Mouse (Mus musculus) MEL-GATA-1-ER (cell line): ENCODE data around the gene Kcnk4.

Experiments used
- DNase-seq: peaks from one replicate; pipeline ENCODE4 v3.0.0-alpha.2; 2012; ENCODE audit warnings: low read depth; ENCODE audit errors: extremely low read depth

The Kcnk4 gene

GRCm38 (mm10) chr19:6892512-6892911 is 41.8 kb downstream of the Kcnk4 start:
- DNase-seq, result no peak

DNA sequence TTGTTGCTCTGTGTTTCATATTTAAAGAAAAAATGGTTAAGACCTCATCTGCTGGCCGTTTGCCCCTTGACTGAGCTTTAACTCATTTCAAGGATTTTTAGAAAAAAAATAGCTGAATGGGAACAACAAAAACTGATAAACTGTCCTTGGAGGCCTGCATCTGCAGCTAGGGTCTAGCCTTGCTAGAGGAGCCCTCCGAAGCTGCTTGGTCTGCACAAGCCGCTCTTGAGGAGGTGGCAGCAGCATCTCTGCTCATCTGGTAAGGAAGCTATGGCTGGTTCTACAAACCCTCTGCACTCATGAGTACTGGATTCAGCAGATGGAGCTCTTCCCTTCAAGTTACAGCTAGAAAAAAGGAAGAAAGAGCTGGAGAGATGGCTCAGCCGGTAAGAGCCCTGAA is 56.4 kb downstream of the Kcnk4 start:
- DNase-seq, result no peak

DNA sequence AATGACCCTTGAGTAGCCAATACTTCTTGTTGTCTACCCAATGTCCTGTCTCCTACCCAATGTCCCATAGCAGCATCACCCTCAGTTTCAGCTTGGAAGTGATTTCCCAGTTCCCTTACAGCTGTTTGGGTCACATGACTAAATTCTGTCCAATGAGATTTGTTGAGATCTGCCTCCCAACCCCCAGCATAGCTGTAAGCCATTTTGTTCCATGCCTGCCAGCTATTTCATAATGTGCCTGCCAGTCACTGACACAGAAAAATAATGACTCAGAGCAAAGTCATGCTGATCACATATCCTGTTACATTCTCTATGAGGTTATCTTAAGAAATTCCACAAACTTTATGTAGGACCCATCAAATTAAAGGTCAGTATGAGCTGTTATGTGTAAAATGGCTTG is 57.5 kb downstream of the Kcnk4 start:
- DNase-seq, result no peak

DNA sequence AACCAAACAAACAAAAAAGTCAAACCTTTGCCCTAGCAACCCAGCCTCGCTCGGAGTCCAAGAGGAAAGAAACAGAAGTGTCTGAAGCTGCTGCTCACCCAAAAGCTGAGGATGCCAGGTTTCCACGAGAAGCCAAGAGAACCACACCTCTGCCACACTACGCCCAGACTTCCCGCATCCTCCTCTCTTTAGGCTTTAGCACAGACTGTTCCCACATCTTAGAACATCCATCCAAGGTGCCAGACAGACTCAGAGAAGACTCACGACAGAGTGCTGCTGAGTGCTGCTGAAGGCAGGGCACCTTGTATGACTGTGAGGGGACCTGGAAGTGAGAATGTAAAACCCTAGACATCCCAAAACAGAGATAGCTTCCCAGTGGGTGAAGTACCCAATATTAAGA is 58.5 kb downstream of the Kcnk4 start:
- no peak for DNase-seq

DNA sequence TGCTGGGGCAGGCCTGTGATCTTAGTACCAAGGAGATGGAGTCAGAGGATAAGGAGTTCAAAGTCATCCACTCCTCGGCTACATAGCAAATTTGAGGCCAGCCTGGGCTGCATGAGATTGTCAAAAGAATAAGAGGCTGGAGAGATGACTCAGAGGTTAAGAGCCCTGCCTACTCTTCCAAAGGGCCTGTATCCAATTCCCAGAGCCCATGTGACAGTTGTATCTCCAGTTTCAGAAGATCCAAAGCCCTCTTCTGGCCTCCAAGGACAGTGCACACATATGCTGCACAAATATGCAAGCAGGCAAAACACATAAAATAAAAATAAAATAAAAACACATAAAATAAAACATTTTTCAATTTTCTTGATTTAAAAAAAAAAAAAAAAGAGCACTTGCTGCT is 60.1 kb downstream of the Kcnk4 start:
- no peak for DNase-seq
